Mouse (Mus musculus) cerebellum, adult 9-10 months (tissue): ENCODE data around the gene 9130023H24Rik.

Experiments used
- DNase-seq: peaks from one replicate; pipeline ENCODE4 v3.0.0; 2022

Gene 9130023H24Rik

DNA sequence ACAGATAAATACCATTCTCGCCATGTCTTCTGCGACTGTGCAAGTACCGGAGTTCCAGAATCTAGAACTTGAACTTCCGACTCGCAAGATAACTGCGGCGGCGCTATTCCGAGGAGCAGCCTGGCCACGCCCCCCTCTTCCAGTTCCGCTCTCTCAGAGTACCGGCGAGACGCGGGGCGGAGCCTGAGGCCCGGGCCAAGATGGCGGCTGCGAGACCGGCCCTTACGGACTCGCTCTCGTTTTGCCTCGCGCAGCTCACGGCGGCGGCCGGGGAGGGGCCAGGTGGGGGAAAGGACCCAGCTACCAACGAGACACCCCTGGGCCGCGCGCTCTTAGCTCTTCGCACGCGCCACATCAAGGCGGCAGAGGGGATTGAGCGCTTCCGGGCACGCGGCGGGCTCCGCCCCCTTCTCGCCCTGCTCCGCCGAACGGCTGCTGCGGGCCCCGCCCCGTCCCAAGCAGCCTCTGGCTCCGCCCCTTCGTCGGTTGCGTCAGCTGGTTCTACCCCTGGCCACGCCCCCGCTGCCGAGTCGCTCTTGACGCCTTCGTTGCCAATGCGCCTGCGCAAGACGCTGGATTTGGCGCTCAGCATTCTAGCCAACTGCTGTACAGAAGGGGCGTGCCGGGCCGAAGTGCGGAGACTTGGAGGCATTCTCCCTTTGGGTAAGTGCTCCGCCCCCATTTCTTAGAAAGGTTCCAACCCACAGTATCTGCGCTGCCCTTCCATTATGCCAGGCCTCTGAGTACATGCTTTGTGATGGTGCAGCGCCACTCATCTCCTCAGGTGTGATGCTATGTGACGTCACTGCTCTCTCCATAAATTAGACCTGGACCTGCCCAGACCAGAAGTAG lies at the start of gene 9130023H24Rik:
9130023H24Rik (minus strand) TSS at position 105 of the 852 bp plus-strand sequence.
- peak; percentile 99 for DNase-seq

DNA sequence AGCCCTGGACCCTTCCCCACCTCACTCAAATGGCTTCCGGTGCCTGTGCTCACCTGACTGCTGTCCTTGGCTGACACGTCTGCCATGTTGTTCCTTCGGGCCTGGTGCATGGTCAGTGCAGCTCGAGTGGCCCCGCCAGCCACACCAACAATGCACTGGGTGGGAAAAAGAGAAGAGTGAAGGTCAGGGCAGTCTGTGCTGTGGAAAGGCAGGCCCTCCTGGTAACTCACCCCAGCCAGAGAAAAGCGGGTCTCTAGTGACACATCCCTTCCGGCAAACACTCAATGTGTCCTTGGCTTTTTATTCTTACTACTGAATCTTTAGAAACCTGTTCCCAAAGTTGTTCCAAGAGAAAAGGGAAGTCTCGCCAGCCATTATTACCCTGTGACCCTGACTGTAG lies 47.2 kb upstream of the 9130023H24Rik start:
- no peak for DNase-seq

DNA sequence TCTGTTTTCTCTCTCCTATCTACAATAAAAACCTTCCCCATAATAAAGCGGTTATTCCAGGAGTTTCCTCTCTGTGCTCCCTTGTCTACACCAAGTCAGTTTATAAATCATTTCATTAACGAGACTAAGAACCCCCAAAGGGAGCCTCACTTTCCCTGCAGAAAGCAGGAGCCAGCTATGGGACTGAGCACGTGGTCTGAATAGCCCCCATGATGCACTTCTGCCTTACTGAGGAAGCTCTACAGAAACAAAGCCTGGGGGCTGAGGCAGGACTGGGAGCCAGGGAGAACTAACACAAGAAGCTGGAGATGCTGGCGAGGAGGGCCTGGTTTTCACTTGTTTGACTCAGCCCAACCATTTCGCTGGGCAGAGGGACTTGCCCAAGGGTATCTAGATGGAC lies 46.2 kb upstream of the 9130023H24Rik start:
- DNase-seq = no peak

DNA sequence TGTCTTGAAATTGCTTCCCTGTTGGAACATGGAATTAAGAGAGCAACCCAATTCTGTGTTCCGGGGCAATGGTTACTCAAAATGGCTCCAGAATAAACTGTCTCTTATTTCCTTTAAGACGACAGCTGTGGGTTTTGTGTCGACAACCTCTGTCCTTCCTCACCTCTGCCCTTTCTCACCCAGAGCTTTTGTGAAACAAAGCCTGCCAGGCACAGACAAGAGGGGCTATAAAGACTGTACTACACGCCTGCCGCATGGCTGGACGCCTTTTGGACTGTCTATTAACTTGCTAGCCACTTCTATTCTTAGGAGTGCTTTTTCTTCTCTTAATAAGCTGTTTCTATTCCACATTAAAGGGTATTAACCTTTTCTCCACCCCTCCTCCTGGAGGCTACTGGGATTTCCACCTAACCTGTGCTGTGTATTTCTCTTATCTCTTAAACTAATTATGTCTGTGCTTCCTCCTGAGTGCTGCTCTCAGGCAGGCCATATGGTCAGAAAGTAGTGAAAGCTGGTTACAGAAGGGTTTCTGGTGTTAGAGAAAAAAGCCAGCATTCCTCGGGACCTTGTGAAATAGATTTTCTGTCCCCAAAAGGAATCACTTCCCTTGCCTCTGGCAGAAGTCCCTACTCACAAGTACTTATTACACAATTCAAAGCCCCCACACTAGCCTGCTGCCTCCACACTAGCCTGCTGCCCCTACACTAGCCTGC lies 44.9 kb upstream of the 9130023H24Rik start:
- no peak for DNase-seq

DNA sequence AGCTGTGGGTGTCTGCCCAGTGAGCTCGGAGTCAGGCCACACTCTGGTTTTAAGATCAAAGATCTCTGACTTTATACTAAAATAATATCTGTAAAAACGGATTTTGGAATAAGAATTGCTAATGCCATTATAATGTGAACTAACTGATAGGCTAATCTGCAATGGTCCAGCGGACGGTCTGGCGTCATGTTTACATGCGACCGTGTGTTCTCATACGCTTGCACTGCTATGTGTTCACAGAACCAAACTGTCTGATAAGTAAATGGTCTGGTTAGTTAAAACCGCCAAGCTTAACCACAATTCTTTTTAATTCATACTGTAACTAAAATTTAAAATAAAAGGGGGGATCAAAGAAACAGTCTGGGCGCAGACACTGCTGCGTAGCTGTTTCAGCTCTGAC lies 43.9 kb upstream of the 9130023H24Rik start:
- DNase-seq = no peak

DNA sequence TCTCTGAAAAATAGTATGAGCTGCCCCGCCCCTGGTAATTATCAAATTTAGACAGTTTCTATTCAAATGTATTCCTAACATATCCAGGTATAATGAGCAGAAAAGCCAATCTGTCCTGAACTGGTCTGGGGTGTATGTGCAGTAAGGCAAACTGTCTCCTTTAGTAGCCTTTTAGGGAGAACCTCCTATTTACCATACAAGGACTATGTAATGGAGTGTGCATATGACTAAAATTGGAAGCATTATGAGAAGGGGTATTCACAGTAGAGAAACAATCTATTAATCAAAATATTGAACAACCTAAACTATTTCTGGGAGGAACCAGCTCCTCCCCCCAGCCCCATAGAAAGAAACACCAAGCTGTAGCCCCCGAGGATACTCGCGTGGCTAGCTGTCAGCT lies 41.9 kb upstream of the 9130023H24Rik start:
- no peak for DNase-seq

DNA sequence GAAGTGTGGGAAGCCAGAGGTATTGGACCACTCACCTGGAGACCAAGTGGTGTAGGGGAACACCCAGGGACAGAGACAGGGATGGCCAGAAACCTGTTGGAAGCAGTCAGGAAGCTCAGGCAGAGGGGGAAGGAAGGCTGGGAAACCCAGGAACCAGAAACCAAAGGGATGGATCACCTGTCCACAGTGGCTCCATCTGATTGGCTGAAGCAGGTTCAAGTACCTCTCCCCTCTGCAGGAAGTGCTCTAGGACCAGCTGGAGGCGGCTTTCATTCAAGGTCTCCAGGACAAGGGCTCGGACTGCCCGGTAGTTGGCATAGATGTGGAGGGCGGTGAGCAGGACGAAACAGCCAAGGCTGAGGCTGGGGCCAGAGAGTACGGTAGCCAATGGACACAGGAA lies 38.2 kb upstream of the 9130023H24Rik start:
- DNase-seq = no peak

DNA sequence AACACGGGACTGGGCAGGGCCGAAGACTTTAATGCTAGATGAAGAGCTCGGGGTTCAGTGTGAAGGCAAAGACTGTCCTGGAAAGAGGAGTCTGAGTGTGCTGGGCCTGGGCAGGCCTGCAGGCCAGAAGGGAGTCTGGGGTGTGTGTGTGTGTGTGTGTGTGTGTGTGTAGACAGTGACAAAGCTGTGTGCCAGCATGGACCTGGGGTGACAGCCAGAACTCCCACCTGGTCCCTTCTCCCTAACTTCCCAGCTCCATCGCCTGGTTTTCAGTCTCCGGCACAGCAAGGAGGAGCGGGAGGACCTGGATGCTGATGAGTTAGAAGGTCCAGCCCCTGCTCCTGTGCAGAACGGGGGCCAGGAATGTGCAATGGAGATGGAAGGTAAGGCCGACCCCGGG lies 33.7 kb upstream of the 9130023H24Rik start:
- DNase-seq = peak; percentile 41

DNA sequence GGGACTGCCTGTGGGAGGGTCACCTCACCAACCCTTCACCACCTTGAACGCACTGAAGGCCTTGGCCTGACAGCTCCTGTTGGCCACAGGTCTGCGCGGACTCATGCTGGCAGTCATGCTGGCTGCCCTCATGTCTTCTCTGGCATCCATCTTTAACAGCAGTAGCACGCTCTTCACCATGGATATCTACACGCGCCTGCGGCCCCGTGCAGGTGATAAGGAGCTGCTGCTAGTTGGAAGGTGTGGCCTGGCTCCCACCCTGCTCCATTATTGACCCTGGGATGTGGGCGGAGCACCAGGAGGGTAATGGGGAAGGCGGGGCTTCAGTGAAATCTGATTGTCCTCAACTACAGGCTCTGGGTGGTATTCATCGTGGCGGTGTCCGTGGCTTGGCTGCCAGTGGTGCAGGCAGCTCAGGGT lies 32.6 kb upstream of the 9130023H24Rik start:
- peak; percentile 71 for DNase-seq

DNA sequence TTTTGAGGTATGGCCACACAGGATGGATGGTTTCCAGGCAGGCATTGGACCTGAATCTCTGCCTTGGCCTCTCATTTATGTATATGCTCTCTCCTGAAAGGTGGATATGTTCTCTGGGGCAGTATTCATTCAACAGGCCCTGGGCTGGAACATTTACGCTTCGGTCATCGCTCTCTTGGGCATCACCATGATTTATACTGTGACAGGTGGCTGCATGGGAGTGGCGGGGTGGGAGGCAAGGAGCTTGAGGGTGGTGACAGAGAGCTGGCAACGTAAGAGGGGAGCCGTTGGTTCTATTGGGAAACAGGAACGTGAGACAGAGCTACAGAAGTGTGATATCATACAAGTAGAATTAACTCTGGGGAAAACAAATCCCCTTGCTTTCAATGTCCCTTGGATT lies 30.0 kb upstream of the 9130023H24Rik start:
- no peak for DNase-seq

DNA sequence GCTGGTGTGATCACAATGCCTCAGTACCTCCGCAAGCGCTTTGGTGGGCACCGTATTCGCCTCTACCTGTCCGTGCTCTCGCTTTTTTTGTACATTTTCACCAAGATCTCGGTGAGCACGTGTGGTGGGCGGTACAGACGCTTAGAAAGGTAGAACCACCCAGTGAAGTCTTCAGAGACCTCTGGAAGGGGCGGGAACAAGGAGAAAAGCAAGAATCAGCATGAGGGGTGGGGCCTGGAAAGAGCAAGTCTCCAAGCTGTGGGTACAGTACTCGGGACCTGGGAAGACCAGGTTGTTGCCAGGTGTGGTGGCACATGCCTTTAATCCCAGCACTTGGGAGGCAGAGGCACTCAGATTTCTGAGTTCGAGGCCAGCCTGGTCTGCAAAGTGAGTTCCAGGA lies 29.6 kb upstream of the 9130023H24Rik start:
- no peak for DNase-seq

DNA sequence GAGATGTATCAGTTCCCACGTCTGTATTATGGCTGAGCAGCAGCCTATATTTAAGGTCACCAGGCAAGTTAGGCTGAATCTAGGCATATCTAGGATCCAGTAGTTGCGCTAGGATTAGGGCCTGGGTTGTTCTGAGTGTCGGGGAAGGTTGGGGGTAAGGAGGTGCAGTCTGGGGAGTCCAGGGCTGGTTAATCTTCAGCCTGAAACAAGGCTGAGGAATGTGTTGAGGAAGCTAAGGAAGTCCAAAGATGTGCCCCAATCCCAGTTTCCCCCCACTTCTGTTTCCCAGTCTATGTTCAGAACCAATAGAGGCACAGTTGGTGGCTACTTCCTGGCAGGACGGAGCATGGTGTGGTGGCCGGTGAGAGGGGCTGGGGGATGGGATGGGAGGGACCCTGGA lies 28.2 kb upstream of the 9130023H24Rik start:
- DNase-seq = no peak

DNA sequence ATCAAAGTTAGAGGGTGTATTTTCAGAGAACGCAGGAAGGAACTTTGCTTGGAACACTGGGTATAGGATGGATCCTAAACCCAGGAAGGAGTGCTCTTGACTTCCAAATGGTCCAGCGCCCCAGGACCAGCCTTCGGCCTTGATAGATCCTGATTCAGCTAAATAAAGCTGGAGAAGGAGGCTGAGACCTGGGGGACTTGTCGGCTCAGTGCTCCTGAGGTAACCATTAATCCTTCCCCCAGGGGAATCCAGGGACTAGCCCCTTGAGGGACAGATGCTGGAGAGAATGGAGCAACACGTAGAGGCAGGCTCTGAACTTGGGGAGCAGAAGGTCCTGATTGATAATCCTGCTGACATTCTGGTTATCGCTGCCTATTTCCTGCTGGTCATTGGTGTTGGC lies 27.6 kb upstream of the 9130023H24Rik start, which contains the start of gene Slc5a2:
Slc5a2 (plus strand) TSS at position 247 of the 400 bp plus-strand sequence.
- DNase-seq = no peak

DNA sequence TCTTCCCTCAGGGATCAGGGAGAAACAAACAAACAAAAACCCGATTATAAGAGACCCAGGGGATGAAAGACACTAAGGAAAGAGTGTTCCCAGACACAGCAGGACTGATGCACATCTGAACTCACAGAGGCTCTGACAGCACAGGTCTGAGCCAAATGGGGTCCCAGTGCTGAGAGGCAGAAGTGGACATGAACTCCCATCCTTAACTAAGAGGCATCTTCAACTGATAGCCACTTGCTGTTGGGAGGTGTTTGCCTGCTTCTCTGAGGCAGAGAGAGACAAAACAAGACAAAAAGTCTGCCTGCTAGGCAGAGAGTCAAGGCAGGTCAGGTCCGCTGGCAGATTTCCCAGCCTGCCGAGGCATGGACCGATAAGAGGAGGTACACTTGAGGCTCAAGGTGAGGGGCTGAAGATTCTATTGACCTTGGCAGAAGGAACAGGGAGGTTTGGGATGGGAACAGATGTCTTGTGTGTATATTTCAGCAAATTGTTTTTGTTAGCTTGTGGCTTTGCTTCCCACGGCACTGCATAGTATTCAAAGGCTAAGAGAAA lies 19.0 kb upstream of the 9130023H24Rik start:
- DNase-seq = no peak

DNA sequence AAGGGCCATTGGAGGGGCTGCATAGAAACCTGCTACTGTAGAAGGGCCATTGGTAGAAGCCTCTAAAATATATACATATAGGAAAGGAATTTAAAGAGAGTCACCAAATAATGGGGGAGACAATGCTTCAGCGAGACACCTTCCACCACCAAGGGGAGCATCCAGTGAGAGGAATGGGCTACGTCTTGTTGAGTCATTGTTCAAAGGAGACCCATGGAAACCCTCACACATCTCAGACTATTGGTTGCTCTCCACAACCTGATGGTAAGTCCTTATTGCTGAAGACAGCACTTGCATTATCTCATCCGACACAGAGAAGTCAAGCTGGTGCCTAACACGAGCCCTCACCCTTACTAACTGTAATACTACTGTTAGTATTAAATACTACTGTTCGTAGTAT lies 17.9 kb upstream of the 9130023H24Rik start:
- DNase-seq = no peak

DNA sequence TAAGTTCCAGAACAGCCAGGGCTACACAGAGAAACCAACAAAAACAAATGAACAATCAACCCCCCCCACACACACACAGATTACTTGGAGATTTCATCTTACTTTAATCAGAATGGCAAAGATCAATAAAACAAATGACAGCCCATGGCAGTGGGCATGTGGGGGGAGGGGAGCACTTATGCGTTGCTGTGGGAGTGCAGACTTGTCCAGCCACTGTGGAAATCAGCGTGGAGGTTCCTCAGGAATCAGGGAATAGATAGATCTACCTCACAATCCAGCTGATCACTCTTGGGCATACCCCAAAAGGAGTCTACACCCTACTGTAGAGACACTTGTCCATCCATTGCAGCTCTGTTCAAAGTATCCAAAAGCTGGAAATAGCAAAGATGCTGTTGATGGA lies 17.1 kb upstream of the 9130023H24Rik start:
- no peak for DNase-seq

DNA sequence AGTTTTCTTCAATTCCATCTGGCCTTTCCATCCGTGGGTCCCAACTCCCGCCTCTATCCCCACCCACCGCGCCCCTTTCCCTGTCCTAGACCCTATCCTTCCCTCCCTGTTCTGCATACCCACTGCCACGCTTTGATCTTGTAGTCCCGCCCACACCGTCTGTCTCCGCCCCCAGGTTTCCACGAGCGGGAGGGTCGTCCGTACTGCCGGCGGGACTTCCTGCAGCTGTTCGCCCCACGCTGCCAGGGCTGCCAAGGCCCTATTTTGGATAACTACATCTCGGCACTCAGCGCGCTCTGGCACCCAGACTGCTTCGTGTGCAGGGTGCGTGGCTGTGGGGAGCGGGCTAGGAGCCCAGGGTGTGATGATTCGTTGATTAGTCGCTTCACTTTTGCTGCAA lies 14.8 kb upstream of the 9130023H24Rik start:
- peak; percentile 10 for DNase-seq

DNA sequence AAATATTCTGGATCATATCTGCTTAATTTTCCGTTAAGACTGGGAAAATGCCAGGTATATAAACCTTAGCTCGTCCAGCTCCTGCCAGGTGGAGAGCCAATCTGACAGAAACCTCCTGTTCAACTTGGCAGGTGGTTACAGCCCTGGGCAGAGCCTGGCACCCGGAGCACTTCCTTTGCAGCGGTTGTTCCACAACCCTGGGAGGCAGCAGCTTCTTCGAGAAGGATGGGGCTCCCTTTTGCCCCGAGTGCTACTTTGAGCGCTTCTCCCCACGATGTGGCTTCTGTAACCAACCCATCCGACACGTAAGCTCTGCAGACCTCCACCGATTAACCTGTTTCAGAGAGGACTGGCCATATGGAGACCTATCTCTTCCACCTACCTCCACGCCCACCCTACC lies 14.1 kb upstream of the 9130023H24Rik start:
- DNase-seq = peak; percentile 62

DNA sequence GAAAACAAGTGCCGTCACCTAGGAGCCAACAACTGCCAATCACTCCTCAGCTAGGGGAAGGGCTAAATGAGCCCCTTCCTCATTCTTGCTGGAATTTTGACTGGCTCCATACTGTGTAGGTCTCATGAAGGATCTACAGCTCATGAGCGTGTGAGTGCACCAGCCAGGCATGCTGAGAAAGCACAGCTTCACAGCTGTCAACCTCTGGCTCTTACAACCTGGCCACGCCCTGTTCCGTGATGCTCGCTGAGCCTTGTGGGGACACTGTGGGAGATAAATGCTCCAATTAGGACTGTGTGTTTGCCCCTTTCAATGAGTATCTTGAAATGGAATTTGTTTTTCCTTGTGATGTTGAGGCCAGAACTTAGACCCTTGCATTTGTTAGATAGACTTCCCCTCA lies 12.2 kb upstream of the 9130023H24Rik start:
- DNase-seq = no peak

DNA sequence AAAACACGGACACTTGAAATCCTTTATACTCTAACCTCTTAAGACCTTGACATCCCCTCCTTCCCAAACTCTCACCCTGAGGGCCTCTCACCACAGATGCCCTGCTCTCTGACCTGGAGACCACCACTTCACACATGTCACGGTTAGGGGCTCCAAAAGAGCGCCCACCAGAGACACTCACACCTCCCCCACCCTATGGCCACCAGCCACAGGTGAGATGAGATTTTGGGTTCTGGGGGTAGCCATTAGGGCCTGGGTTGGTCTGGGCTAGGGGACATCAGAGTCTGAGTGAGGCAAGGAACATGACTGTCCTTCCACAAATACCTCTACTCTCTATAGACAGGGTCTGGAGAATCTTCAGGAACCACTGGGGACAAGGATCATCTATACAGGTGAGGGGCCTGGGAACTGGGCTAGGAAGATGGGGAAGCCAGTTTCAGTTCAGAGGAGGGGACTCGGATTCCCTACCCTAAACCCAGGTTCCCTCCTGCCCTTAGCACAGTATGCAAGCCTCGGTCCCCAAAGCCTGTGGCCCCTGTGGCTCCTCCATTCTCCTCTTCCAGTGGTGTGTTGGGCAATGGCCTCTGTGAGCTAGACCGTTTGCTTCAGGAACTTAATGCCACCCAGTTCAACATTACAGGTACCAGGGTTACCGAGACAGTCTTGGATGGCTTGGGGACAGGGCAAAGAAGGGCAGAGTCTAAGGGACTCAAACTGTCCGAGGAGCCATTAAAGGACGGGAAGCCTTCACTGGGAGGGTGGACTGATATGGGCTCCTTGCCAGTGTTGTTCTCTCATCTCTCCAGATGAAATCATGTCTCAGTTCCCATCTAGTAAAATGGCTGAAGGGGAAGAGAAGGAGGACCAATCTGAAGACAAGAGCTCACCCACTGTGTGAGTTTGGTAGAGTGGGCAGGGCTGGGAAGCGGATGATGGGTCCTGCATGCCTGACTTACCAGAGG lies 10.5 kb upstream of the 9130023H24Rik start:
- DNase-seq = peak; percentile 38

DNA sequence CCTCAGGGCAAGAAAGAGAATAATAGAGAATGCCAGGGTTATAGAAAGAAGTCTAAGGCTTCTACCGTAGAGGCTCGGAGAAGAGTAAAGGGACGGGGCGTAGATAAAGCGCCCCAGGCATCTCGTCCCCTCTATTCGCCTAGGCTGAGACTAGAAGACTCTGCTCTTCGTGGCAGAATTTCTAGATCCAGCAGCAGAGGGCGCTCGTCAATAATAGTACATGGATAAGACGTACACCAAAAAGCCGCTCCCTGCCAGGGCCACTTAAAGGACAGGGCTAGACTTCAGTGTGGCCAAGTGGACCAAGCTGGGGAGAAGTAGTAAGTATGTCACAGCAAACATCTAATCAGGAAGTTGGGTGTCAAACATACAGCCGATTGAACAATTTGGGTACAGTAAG lies 9.6 kb upstream of the 9130023H24Rik start:
- peak; percentile 91 for DNase-seq
